Mouse (Mus musculus): ENCODE measurements around the gene 4930519P11Rik.

DNA sequence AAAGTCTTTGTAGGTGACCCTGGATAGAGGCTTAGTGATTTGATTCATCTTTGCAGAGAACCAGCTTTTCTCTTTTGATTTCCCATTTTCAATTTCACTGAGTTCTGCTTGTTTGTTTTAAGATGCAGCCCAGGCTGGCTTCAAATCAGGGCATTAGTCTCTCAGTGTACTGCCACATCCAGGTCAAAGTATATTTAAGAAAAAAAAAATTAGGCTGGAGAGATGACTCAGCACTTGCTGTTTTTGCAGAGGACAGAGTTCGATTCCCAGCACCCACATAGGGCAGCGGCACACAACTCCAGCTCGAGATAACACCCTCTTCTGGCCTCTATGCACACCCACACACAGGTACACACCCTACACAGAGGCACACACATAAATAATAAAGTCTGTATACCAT, 22.0 kb downstream of the 4930519P11Rik start:
- TF ChIP-seq POLR2A (IDR thresholded peaks at IDR 0.05; ENCODE audit: insufficient read length, low read depth) (no peak), E2F4 (IDR thresholded peaks at IDR 0.05; ENCODE audit: insufficient read depth) (no peak), TCF12 (IDR thresholded peaks at IDR 0.05; ENCODE audit: insufficient read depth, poor library complexity, severe bottlenecking) (no peak), MYOD1 (IDR thresholded peaks at IDR 0.05; ENCODE audit: control insufficient read depth in 1 of 3, insufficient read length in 2 of 3, low read depth in 2 of 3) (no peak), CEBPB (IDR thresholded peaks at IDR 0.05; ENCODE audit: insufficient read depth, poor library complexity, severe bottlenecking) (no peak), USF1 (IDR thresholded peaks at IDR 0.05; ENCODE audit: low read depth) (no peak), MYOG (IDR thresholded peaks at IDR 0.05; ENCODE audit: control insufficient read depth in 1 of 3, insufficient read depth in 1 of 3, insufficient read length in 2 of 3, low read depth in 2 of 3) (no peak), TCF3 (IDR thresholded peaks at IDR 0.05; ENCODE audit: insufficient read length, low read depth) (no peak), POLR2AphosphoS2 (IDR thresholded peaks at IDR 0.05; ENCODE audit: insufficient read length, low read depth) (no peak), MAX (IDR thresholded peaks at IDR 0.05; ENCODE audit: low read depth) (no peak), SRF (IDR thresholded peaks at IDR 0.05; ENCODE audit: control insufficient read depth, insufficient read length, low read depth) (no peak)
